Mouse (Mus musculus) midbrain, embryonic 11.5 days (tissue): ENCODE results near the gene Prok2. TPM values are rescaled to one million over a fixed set of nuclear protein-coding genes. Genes with fewer than 3 reads are reported as not detected.

ENCODE experiments used
- ATAC-seq: fragments of 200-750 bp; cut with Nextera tagmentation; 2 replicates; pipeline ENCODE4 v1.8.0; 2017; ENCODE audit warnings: moderate TSS enrichment, moderate library complexity; ENCODE audit not compliant: low FRiP score
- DNase-seq: peaks from one replicate; pipeline ENCODE4 v3.0.0; 2015; ENCODE audit warnings: low spot score; ENCODE audit errors: missing footprints
- H3K27ac ChIP-seq: fragments of 300-500 bp; sonication (generic); 2 replicates; pipeline ENCODE4 v1.5.1; 2014; ENCODE audit warnings: low read depth, low read length
- H3K27me3 ChIP-seq: fragments of 300-500 bp; sonication (generic); 2 replicates; pipeline ENCODE4 v1.6.1; 2014; ENCODE audit warnings: mild to moderate bottlenecking, low read length, moderate library complexity, mixed read lengths; ENCODE audit not compliant: control insufficient read depth, insufficient read depth
- H3K36me3 ChIP-seq: fragments of 300-500 bp; sonication (generic); 2 replicates; pipeline ENCODE4 v1.6.1; 2014; ENCODE audit warnings: mild to moderate bottlenecking, low read length, moderate library complexity, mixed read lengths; ENCODE audit not compliant: control insufficient read depth, insufficient read depth
- H3K4me1 ChIP-seq: fragments of 300-500 bp; sonication (generic); 2 replicates; pipeline ENCODE4 v1.6.1; 2014; ENCODE audit warnings: low read length; ENCODE audit not compliant: control insufficient read depth, insufficient read depth
- H3K4me2 ChIP-seq: fragments of 300-500 bp; sonication (generic); 2 replicates; pipeline ENCODE4 v1.6.1; 2014; ENCODE audit warnings: mild to moderate bottlenecking, moderate library complexity
- H3K4me3 ChIP-seq: fragments of 300-500 bp; sonication (generic); 2 replicates; pipeline ENCODE4 v1.5.1; 2014; ENCODE audit warnings: low read depth, low read length
- H3K9ac ChIP-seq: fragments of 300-500 bp; sonication (generic); 2 replicates; pipeline ENCODE4 v1.6.1; 2014; ENCODE audit warnings: low read length
- H3K9me3 ChIP-seq: fragments of 300-500 bp; sonication (generic); 2 replicates; pipeline ENCODE4 v1.6.1; 2016; ENCODE audit warnings: low read length; ENCODE audit not compliant: control insufficient read depth
- WGBS: fragments of 180-500 bp; shearing (Covaris S2); extraction: QIAGEN DNeasy Blood & Tissue Kit; methylation state at CpG from one replicate; pipeline ENCODE4 v1.1.7; 2014; 5-methylcytosine and 5-hydroxymethylcytosine counted together
- polyA plus RNA-seq: library from polyadenylated mRNA; unstranded; fragments of >200 nt; fragmentation: Nextera tagmentation; extraction: Ambion mirVana; gene quantifications from 2 replicates; pipeline ENCODE4 v1.2.1, GENCODE M21; 2014

The Prok2 gene
- polyA plus RNA-seq, 1 experiment from 2014 or later: not detected

DNA sequence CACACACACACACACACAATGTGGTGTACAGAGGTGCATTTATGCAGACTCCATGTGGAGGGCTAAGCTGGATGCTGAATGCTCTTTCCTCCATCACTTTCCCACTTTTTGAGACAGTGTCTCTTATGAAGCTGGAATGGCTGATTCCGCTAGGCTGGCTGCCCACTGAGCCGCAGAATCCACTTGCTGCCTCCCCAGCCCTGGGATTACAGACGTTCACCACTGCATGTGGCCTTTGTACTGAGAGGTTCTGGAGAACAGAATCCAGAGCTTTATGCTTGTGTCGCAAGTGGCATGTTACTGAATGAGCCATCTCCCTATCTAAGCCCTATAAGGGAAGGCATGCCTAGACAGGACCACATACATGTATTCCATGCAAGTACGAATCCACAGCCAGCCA is 12.9 kb downstream of the Prok2 start:
- no peaks in the 10 kb centered on the region for H3K36me3 ChIP-seq
- H3K27ac ChIP-seq: no peak overlapping the region
- H3K27me3 ChIP-seq: no peaks in the 10 kb centered on the region
- H3K4me1 ChIP-seq: no peaks in the 10 kb centered on the region
- ATAC-seq: no peak
- WGBS: 66% methylated on average over 5 of the region's 5 CpGs
- DNase-seq: no peak
- H3K9me3 ChIP-seq: no peaks in the 10 kb centered on the region
- no peak overlapping the region for H3K4me2 ChIP-seq
- H3K4me3 ChIP-seq: no peak overlapping the region
- no peak overlapping the region for H3K9ac ChIP-seq

DNA sequence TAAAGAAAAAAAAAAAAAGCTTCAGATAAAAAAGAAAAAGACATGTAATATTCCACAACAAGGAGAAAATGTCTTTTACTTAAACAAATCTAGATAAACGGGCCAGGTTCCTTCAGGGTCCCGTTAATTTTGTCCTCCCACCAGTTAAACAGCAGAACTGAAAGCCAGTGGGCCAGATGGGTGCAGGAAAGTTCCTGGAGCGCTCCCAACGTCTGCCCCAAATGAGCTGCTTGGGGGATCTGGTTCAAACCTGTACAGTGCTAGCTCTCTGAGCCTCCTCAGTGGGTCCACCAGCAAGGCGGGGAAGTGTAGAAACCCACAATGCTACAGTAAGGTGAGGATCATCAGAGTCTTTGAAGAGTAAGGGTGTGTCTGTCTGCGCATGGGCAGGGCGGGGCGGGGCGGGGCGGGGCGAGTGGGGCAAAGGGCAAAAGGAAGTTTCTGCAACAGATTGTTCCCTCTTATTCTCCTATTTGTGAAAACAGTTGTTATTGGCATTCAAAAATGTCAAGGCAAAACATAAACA is 14.6 kb downstream of the Prok2 start:
- Histone ChIP-seq H3K27me3 (no peaks in the 10 kb centered on the region), H3K36me3 (no peaks in the 10 kb centered on the region), H3K27ac (no peak overlapping the region), H3K9me3 (no peaks in the 10 kb centered on the region), H3K4me3 (no peak overlapping the region), H3K4me1 (no peaks in the 10 kb centered on the region), H3K4me2 (no peak overlapping the region), H3K9ac (no peak overlapping the region)
- 82% methylated on average over 11 of the region's 11 CpGs for whole genome bisulfite sequencing
- ATAC-seq (no peak), DNase-seq (peak; percentile 14)

DNA sequence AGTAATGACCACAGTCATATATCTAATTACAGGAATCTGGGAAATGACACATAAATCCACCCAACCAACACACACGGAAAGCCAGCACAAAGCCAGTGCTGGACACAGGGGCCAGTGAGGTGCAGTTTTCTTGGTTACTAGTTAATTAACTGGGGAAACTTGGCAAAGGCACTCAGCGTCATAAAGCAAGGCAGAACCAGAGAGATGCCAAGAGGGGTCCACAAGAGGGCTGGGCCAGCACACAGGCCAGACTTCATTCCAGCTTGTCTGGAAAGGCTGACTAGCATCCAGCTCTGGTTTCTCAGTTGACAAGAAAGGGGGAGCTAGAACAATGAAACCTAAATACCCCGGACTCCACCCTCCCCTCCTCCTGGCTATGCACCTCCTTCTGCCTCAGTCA is 25.7 kb downstream of the Prok2 start:
- H3K4me1 ChIP-seq: no peaks in the 10 kb centered on the region
- DNase-seq (no peak), ATAC-seq (no peak)
- H3K9ac ChIP-seq: no peak overlapping the region
- H3K36me3 ChIP-seq: no peaks in the 10 kb centered on the region
- no peak overlapping the region for H3K4me2 ChIP-seq
- H3K27me3 ChIP-seq: no peaks in the 10 kb centered on the region; the same call in 1 of the 2 replicates
- WGBS: 67% methylated on average over 3 of the region's 3 CpGs
- no peak overlapping the region for H3K27ac ChIP-seq
- no peak overlapping the region for H3K4me3 ChIP-seq
- no peaks in the 10 kb centered on the region for H3K9me3 ChIP-seq

DNA sequence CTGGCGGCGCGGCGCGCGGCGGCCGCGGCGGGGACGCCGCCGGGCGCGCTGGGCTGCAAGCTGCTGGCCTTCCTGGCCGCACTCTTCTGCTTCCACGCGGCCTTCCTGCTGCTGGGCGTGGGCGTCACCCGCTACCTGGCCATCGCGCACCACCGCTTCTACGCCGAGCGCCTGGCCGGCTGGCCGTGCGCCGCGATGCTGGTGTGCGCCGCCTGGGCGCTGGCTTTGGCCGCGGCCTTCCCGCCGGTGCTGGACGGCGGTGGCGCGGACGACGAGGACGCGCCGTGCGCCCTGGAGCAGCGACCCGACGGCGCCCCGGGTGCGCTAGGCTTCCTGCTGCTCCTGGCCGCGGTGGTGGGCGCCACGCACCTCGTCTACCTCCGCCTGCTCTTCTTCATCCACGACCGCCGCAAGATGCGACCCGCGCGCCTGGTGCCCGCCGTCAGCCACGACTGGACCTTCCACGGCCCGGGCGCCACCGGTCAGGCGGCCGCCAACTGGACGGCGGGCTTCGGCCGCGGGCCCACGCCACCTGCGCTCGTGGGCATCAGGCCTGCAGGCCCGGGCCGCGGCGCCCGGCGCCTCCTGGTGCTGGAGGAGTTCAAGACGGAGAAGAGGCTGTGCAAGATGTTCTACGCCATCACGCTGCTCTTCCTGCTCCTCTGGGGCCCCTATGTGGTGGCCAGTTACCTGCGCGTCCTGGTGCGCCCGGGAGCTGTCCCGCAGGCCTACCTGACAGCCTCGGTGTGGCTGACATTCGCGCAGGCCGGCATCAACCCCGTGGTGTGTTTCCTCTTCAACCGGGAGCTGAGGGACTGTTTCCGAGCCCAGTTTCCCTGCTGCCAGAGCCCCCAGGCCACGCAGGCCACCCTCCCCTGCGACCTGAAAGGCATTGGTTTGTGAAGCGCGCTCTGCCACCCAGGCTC is 33.0 kb downstream of the Prok2 start:
- Histone ChIP-seq H3K4me3 (peak overlapping the region; percentile 73), H3K27ac (peak overlapping the region; percentile 44; the same call in 1 of the 2 replicates), H3K9ac (peak overlapping the region; percentile 74), H3K9me3 (no peaks in the 10 kb centered on the region), H3K4me2 (peak overlapping the region; percentile 81), H3K27me3 (peaks cover 44% of the 10 kb centered on the region), H3K4me1 (peaks cover 13% of the 10 kb centered on the region), H3K36me3 (no peaks in the 10 kb centered on the region)
- WGBS: under 1% methylated on average over 85 of the region's 110 CpGs
- DNase-seq: peak; percentile 92
- ATAC-seq: peak; percentile 62

DNA sequence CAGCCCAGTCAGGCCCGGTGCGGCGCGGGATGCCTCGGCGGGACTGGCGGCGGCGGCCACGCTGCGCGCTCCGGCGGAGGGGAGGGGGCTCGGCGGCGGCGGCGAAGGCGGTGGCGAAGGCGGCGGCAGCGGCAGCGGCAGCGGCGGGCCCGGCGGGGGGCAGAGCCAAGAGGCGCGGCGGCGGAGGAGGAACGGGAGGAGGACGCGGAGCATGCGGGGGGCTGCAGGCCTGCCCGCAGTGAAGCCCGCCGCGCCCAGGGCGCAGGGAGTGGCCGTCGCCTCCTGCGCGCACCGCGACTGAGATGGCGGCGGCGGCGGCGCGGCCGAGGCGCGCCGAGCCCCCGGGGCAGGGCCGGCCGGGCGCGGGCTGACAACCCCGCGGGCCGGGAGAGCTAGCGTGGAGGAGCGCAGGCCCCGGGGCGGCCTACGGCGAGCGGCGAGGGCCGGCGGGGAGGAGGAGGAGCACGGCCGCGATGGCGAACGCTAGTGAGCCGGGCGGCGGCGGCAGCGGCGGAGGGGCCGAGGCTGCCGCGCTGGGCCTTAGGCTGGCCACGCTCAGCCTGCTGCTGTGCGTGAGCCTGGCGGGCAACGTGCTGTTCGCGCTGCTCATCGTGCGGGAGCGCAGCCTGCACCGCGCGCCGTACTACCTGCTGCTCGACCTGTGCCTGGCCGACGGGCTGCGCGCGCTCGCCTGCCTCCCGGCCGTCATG is 33.8 kb downstream of the Prok2 start, which contains the start of gene Gpr27:
Gene Gpr27 (plus strand): TSS at position 474 of the 710 bp plus-strand sequence.
- Histone ChIP-seq H3K36me3 (no peaks in the 10 kb centered on the region), H3K4me3 (peak within 1 kb of the TSS; percentile 73), H3K9ac (peak within 1 kb of the TSS; percentile 74), H3K9me3 (no peaks in the 10 kb centered on the region), H3K27ac (peak within 1 kb of the TSS; percentile 44), H3K4me2 (peak within 1 kb of the TSS; percentile 81), H3K4me1 (peaks cover 13% of the 10 kb centered on the region), H3K27me3 (peaks cover 44% of the 10 kb centered on the region)
- under 1% methylated on average over 56 of the region's 112 CpGs for WGBS
- peak; percentile 96 for DNase-seq
- ATAC-seq: peak; percentile 79

DNA sequence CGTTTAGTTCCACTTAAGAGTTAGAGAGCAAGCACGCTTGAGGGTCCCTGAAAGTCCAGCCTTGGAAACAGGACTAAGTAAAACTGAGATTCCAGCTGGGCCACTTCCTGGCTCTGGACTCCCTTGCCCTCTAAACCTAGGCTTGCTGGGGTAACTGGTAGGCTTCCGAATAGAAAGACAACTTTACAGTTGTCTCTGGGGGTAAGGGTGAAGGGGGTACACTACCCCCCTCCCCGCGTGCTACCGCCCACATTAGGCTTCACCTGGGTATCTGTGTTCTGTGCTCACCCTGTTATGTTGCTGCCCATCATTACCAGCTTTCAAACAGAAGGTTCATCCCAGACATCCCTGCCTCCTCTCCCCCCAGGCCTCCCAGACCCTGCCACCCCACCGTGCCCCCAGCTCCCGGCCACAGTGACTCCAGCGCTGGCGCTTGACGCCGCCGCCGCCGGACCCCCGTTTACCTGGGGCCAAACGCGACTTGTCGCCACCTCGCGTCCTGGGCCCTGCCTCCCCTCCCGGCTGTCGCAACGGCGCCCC is 34.5 kb downstream of the Prok2 start:
- H3K9ac ChIP-seq: peak overlapping the region; percentile 74
- peak; percentile 92 for DNase-seq
- peak; percentile 49 for ATAC-seq
- H3K36me3 ChIP-seq: no peaks in the 10 kb centered on the region
- H3K4me1 ChIP-seq: peaks cover 13% of the 10 kb centered on the region
- WGBS: 4% methylated on average over 25 of the region's 25 CpGs
- peaks cover 44% of the 10 kb centered on the region for H3K27me3 ChIP-seq
- H3K4me3 ChIP-seq: peak overlapping the region; percentile 73
- peak overlapping the region; percentile 81 for H3K4me2 ChIP-seq
- no peaks in the 10 kb centered on the region for H3K9me3 ChIP-seq
- H3K27ac ChIP-seq: 0 out of 2 replicates have a peak overlapping the region, but pooled peaks have one; percentile 44

DNA sequence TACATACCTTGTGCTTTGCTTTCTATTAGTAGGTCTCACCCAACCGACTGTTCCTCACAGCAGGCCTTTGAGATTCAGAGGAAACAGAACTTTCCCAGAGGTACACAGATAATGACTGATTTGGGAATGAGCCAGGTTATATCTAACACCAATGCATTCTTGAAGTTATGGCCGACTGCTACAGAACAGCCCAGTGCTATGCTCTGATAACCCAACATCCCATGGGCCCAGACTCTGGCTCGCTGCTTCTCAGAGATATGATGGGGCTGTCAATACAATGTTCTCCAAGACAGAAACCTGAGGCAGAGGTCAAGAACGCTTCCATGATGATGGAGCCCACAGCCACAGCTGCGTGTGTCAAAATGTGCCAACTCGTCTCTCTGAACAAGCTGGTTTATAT is 37.7 kb downstream of the Prok2 start:
- H3K36me3 ChIP-seq: no peaks in the 10 kb centered on the region

DNA sequence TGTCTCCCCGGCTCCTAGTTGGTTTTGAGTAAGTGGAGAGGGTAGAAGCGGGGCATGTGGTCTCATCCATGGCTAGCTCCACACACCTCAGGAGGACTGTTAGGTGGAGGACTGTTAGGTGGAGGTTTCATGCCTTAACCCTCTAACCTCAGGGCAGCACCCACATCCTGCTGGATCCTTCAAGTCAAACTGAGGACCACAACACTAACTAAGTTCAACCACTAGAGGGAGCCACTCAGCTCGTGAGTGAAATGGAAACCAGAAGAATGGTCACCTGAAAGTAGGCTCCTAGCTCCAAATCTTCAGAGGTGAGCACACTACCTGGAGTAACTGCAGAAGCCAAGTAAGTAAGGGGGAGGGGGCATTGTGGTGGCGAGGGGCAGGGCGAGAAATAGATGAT is 41.3 kb downstream of the Prok2 start:
- Histone ChIP-seq H3K36me3 (no peaks in the 10 kb centered on the region), H3K4me2 (no peak overlapping the region), H3K9me3 (no peaks in the 10 kb centered on the region), H3K27me3 (no peaks in the 10 kb centered on the region; the same call in 1 of the 2 replicates), H3K27ac (no peak overlapping the region), H3K9ac (no peak overlapping the region), H3K4me1 (no peaks in the 10 kb centered on the region), H3K4me3 (no peak overlapping the region)
- DNase-seq (no peak), ATAC-seq (no peak)
- 51% methylated on average over 5 of the region's 5 CpGs for WGBS

More for the DNA sequence above, 37.7 kb downstream of the Prok2 start:
- Histone ChIP-seq H3K27me3 (peaks cover 27% of the 10 kb centered on the region), H3K9me3 (no peaks in the 10 kb centered on the region), H3K9ac (no peak overlapping the region), H3K27ac (no peak overlapping the region), H3K4me1 (peaks cover 11% of the 10 kb centered on the region), H3K4me3 (no peak overlapping the region), H3K4me2 (no peak overlapping the region)
- ATAC-seq: no peak
- DNase-seq: no peak
- WGBS: 91% methylated on average over 6 of the region's 6 CpGs
